11 mouse cellular contexts compared by ENCODE assay signal in genomic region chr9:45449658-45450057, GRCm38 (mm10). TPM values are rescaled to one million over a fixed set of nuclear protein-coding genes. Genes with fewer than 3 reads are reported as not detected.
"Had no signal": no experiment of that assay in that cellular context is flagged by ENCODE, and none has a peak within 500 bp of the region (broad histone marks: within the 10 kb centered on the region; RNA-seq: fewer than 3 reads in every experiment).

No protein-coding gene starts in this region.

- H3K9me3 ChIP-seq: liver, embryonic 15.5 days; midbrain, embryonic 12.5 days had no signal

- H3K36me3 ChIP-seq: liver, embryonic 15.5 days; midbrain, embryonic 12.5 days had no signal

- DNase-seq: kidney, adult 8-10 months; kidney, postnatal 4 days; lung, adult 2 months; lung, postnatal 4 days; right cerebral cortex, adult 18-20 months; right cerebral cortex, postnatal 25 days; thymus, postnatal 4 days had no signal

- H3K4me3 ChIP-seq: liver, embryonic 15.5 days; midbrain, embryonic 12.5 days had no signal

- H3K27ac ChIP-seq: liver, embryonic 15.5 days; midbrain, embryonic 12.5 days; stomach, postnatal 0 days had no signal

- H3K4me1 ChIP-seq: liver, embryonic 15.5 days; midbrain, embryonic 12.5 days had no signal

RNA-seq across cellular contexts. Expression of gene Dscaml1, which starts 23.2 kb away (rescaled TPM):
- total RNA-seq: megakaryocyte, adult 5-6 weeks had no signal

RNA-seq across cellular contexts. Expression of gene Fxyd2, which starts 50.2 kb away (rescaled TPM):
- total RNA-seq: megakaryocyte, adult 5-6 weeks had no signal
